Mouse (Mus musculus): ENCODE data around the gene Hmga2. TPM values are rescaled to one million over a fixed set of nuclear protein-coding genes. Genes with fewer than 3 reads are reported as not detected.

Gene Hmga2
- polyA plus RNA-seq, 1 experiment: not detected

DNA sequence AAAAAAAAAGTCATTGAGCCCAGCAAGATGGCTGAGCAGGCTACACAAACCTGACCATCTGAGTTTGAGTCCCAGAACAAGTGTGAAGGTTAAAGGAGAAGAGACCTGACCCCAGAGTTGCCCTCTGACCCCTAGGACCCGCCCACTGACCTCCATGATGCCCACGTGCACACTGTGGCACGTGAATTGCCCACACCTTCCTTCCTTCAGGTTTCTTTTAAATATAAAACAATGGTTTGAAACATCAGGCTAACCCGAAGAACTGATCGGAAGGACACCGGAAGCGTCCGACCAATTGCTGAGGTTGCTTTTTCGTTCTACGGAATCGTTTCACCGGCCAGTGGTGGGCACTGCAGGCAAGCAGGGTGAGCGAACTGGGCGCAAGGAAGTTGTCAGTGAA, 148.3 kb downstream of the Hmga2 start:
- TF ChIP-seq CTCF (IDR thresholded peaks at IDR 0.05; ENCODE audit: insufficient read depth, low read depth, low read length) (no peak), POLR2A (IDR thresholded peaks at IDR 0.05; ENCODE audit: insufficient read depth, low read depth, low read length) (no peak)
- 95% methylated on average over 14 of the region's 14 CpGs for WGBS
- no peak overlapping the region for H3K27ac ChIP-seq (ENCODE audit: insufficient read depth, low read depth, low read length)
- H3K4me1 ChIP-seq (ENCODE audit: control insufficient read depth, insufficient read depth, low read length): no peaks in the 10 kb centered on the region
- no peak overlapping the region for H3K4me3 ChIP-seq (ENCODE audit: insufficient read depth, low read depth, low read length)

DNA sequence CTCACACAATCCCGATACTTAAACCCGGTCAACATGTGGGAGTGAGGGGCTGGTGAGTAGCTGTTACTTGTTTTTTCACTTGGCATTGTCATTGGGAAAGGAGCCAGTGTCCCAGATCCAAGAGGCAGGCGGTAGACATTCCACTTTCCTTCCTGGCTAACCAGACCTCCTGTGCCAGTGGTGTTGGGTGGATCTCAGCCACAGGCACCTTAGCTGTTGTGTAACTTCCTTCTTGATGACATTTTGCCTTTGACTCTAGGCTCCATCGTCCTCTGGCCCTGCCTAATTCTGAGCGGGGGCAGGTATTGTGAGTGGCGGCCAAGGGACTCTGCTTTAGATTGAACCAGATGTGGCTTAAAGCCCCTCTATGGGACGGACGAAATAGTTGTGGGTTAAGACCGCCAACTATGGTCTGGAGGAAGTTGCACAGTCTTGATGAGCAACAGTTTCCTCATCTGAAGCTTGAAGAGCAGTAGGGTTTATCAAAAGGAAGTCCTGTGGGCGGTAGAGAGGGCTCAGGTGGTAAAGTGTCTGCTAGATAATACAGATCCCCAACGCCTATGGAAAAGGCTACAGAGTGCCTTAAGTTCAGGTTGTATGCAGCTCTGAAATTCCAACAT, 152.6 kb downstream of the Hmga2 start:
- no peaks in the 10 kb centered on the region for H3K4me1 ChIP-seq (ENCODE audit: control insufficient read depth, insufficient read depth, low read length)
- no peak for TF ChIP-seq POLR2A (IDR thresholded peaks at IDR 0.05; ENCODE audit: insufficient read depth, low read depth, low read length)
- no peak for TF ChIP-seq CTCF (IDR thresholded peaks at IDR 0.05; ENCODE audit: insufficient read depth, low read depth, low read length)
- 91% methylated on average over 11 of the region's 11 CpGs for WGBS
- no peak overlapping the region for H3K4me3 ChIP-seq (ENCODE audit: insufficient read depth, low read depth, low read length)
- no peak overlapping the region for H3K27ac ChIP-seq (ENCODE audit: insufficient read depth, low read depth, low read length)

DNA sequence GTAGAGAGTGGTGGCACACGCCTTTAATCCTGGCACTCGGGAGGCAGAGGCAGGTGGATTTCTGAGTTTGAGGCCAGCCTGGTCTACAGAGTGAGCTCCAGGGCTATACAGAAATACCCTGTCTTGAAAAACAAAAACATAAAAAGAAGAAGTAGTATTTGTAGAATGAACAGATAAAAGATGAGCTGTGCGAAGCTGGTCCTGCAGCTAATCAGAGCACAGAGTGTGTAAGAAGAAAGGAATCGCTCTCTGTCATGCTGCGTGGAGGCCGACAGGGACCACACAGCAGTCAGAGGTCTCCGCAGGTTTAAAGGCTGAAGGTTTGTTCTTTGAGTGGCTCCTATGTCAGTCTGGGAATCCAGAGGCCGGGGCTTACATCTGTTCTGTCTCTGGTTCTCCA, 153.5 kb downstream of the Hmga2 start:
- no peak overlapping the region for H3K27ac ChIP-seq (ENCODE audit: insufficient read depth, low read depth, low read length)
- H3K4me1 ChIP-seq (ENCODE audit: control insufficient read depth, insufficient read depth, low read length): no peaks in the 10 kb centered on the region
- H3K4me3 ChIP-seq (ENCODE audit: insufficient read depth, low read depth, low read length): no peak overlapping the region
- 98% methylated on average over 8 of the region's 8 CpGs for WGBS
- TF ChIP-seq POLR2A (IDR thresholded peaks at IDR 0.05; ENCODE audit: insufficient read depth, low read depth, low read length): no peak
- no peak for TF ChIP-seq CTCF (IDR thresholded peaks at IDR 0.05; ENCODE audit: insufficient read depth, low read depth, low read length)

DNA sequence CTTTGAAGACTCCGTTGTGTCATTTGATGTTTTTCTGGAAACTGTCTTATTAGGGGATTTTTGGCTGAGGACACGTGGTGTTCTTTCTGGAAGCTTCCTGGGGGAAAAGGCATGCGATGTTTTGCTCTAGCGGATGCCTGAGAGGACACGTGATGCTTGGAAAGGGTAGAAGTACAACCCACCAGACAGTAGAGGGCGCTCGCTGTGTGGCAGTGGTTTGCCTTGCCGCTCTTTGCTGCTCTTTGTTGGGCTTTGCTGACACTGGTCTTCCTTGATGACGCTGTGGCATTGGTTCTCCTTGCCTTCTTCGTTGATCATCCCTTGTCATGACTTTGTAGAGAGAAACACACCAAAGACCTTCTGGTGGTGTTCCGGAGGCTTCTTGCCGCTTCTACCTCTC, 156.7 kb downstream of the Hmga2 start:
- 91% methylated on average over 12 of the region's 12 CpGs for WGBS
- no peak for TF ChIP-seq CTCF (IDR thresholded peaks at IDR 0.05; ENCODE audit: insufficient read depth, low read depth, low read length)
- no peak for TF ChIP-seq POLR2A (IDR thresholded peaks at IDR 0.05; ENCODE audit: insufficient read depth, low read depth, low read length)
- no peaks in the 10 kb centered on the region for H3K4me1 ChIP-seq (ENCODE audit: control insufficient read depth, insufficient read depth, low read length)
- no peak overlapping the region for H3K4me3 ChIP-seq (ENCODE audit: insufficient read depth, low read depth, low read length)
- H3K27ac ChIP-seq (ENCODE audit: insufficient read depth, low read depth, low read length): no peak overlapping the region

Other genes with a start within 250 kb of the Hmga2 start
- gene Llph, start 249.4 kb downstream of the Hmga2 start, polyA plus RNA-seq (2012; ENCODE audit: insufficient read depth, insufficient read length, low replicate concordance, missing spikeins): not detected in 2 replicates

Data from olfactory bulb, adult 2 months (tissue).